Mouse (Mus musculus): ENCODE measurements at regions not wholly inside any gene's neighbourhood (a gene's known extent, or its start where the extent isn't known, plus 50 kb on each side); places are given as distances from the start of the nearest gene placed in this dataset.

DNA sequence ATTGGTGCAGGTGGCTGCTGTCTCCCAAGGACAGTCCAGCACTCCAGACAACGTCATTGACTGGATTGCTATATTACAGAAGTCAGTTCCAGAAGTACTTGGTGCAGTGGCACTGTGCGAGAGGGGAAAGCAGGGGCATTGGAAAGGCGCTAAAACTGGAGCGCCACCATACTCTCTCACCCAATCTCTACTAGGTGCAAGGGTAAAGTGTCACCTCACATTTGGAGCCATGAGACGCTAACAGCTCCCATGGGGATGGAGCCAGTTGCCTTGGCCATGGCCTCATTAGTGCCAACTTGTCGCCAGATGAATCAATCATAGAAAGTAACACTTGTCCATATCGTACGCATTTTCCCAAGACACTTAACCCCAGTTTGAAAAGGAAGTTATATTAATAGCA lies 1617.2 kb upstream of the Gulo start:
- DNase-seq (ENCODE audit: low spot score), result no peak

DNA sequence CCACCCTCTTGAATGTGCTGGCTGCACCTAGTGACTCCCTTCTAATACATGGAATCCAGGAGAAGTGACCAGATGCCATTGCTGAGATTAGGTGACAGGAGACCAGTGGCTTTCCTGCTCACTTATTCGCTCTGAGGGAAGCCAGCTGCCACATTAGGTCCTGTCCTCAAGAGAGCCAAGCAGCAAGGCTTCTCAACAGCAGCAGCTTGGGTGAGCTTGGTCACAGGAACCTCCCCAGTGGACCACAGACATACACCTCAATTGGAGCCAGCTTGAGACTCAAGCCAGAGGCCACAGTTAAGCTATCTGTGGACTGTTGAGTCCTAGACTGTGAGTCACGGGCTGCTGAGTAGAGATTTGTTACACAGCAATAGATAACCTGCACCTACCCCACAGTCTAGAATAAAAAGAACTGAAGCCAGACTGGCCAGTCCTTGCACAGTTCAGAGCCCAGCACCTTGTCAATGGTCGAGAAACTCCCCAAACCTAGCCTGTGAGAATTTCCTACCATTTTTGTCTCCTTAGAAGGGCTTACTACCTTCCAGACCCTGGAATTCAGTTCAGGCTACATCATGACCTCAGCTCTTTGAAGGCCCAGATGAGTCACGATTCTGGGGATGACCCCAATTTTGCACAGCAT lies 1615.0 kb upstream of the Gulo start:
- DNase-seq (ENCODE audit: low spot score), result no peak

- DNase-seq (ENCODE audit: low spot score), result no peak
Observed at GRCm38 (mm10) chr14:67622911-67623310, 1613.9 kb upstream of the Gulo start.

GRCm38 (mm10) chr14:67621486-67621885 lies 1612.5 kb upstream of the Gulo start:
- DNase-seq (ENCODE audit: low spot score), result no peak

DNA sequence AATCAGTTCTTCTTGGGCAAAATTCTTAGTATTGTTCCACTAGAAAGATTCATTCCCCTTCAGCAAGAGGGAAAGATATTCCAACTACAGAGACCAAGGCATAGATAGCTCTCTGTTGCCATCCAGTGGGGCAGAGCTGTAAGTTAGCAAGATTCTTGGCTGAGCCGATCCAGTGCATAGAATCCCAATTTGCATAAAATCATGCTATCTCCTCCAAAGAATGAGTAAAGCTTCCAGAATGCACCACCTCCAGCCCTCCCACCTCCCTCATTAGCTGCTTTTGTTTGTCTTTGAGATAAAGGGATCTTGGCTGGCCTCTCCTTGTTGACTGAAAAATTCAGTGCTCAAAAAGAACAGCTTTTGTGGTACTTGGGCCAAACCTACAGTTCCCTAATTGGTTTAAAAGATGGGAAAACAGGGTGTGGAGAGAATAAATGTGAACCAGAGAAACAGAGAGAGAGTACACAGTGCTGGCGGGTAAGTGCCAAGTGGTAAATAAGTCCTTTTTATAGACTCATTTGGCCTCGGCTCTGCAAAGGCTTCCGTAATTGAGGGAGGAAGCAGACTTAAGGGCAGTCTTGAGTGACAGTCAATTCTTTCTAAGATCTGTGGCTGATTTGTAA lies 1612.0 kb upstream of the Gulo start:
- peak; percentile 32 for DNase-seq (ENCODE audit: low spot score)

DNA sequence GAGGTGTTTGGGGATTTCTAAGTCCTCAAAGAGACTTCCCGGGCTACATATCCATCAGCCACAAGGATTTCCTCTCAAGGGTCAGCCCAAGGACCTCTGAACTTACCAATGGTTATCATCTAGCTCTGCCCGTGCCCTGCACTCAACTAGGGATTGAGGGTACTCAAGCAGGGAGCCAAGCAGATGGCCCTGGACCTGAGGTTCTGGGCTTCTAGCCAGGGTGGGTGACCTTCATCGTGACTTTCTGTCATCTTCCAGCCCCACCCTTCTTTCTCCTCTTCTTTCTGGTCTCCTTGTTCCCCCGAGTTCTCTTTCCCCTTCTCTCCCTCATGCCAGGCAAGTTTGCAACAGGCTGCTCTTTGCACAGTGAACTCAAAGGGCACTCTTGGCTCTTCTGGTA lies 1610.6 kb upstream of the Gulo start:
- no peak for DNase-seq (ENCODE audit: low spot score)

GRCm38 (mm10) chr14:67614369-67614768 lies 1605.4 kb upstream of the Gulo start:
- no peak for DNase-seq (ENCODE audit: low spot score)

- no peak for DNase-seq (ENCODE audit: low spot score)
Observed at GRCm38 (mm10) chr14:67613691-67614090, 1604.7 kb upstream of the Gulo start.

- DNase-seq (ENCODE audit: low spot score), result no peak
Observed at GRCm38 (mm10) chr14:67613221-67613620, 1604.2 kb upstream of the Gulo start.

GRCm38 (mm10) chr14:67612471-67612870 lies 1603.5 kb upstream of the Gulo start:
- no peak for DNase-seq (ENCODE audit: low spot score)

DNA sequence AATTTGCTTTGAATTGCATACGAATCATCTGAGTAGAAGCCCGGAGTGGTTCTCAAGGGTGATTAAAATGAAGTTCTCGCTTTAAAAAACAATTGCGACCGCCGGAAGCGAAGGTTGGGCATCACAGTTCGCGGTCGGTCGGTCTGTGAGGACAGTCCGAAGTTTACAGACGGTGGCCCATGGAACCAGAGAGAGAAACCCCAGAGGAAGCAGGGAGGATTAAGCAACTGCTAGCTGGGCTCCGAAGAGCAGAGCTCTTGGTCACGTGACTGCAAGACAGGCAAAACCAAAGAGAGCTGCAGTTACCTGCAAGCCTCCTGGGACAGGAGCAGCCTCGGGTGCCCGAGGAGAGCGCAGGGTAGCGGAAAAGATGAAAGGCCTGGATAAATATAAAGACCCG lies 1599.3 kb upstream of the Gulo start:
- no peak for DNase-seq (ENCODE audit: low spot score)

- DNase-seq (ENCODE audit: low spot score), result no peak
Observed at GRCm38 (mm10) chr14:67602960-67603359, 1594.0 kb upstream of the Gulo start.

DNA sequence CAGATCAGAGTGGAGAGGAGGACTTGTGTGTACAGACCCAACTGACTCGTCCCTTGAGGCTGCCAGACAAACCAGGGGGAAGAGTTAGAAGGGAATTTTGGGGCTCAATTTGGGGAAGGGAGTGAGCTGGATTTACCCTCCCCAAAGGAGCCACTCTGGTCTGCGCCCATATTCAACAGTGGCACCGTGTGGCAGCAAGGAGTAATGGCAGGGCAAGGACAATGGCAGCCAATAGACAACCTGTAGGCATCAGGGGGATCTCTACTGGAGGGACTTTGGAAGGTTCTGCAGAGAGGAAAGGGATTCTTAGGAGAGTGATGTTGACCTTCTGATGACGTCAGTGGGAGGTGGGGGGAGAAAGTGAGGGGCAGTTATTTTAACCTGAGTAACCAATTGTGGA lies 1590.7 kb upstream of the Gulo start:
- peak; percentile 17 for DNase-seq (ENCODE audit: low spot score)

DNA sequence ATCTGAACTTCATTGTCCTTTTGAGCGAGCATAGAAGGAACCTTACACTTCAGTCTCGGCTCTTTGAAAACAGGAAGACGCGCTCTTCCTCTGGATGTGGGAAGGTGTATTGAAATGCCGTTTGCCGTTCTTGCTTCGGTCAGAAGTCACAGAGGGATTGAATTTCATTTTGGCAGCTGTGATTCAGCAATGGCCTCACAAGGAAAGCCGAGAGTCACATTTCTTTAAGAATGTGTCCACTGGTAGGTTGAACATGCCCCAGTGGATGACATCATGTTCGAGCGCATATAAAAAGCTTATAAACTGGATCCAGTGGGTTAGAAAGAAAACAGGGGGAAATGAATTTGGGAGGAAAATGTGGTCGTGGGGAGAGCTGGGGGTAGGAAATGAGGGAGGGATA lies 1579.6 kb upstream of the Gulo start:
- DNase-seq (ENCODE audit: low spot score), result no peak

DNA sequence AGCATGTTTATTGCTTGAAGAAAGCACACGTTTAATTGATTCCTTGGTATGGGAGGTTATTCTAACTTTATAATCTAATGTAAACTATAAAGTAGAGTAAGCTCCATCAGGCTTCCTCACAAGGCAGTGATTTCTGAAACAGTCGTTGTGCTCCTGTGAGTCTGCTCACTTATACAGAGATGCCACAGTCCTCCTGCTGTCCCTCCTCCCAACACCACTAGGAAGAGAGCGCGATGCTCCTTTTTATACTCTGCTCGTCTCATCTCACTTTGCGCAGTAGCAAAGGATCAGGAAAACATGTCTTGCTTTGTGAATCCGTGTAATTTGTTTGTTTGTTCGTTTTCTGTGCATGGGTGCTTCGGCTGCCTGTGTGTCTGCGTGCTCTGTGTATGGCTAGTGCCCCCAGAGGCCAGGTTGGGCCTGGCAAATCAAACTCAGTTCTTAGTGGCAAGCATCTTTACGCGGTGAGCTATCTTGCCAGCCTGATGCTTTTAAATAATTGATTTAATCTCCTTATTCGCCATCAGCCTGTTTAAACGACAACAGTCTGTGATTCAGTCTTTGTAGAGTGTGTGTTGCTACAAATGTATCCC lies 1575.5 kb upstream of the Gulo start:
- DNase-seq (ENCODE audit: low spot score), result no peak

DNA sequence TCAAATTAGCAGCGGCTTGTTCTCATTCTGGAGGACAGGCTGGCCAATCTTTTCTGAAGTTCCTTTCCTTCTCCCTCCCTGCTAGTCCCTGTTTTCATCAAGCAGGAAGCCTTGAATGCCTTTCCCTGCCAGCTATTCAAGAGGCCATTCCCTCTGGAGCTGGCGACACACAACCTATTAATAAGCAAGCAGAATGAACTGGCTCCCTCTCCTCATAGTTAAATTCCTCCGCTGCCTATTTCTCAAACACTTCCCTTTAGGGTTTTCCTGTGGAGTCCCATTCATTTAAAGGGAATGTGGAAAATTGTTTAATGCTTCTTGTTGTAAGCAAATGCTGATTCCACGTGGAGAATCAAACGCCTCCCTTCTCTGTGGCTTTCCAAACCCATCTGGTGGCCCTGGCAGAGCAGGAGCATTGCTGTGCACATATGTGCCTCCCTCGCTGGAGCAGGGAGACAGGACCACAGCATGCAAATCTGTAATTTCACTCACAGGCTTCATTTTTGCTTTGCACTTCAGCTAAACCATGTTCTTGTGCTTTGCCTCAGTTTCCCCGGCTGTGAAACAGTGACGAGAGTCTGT lies 1573.3 kb upstream of the Gulo start:
- no peak for DNase-seq (ENCODE audit: low spot score)

GRCm38 (mm10) chr14:67574346-67574949 lies 1565.4 kb upstream of the Gulo start:
- DNase-seq (ENCODE audit: low spot score), result peak; percentile 19

GRCm38 (mm10) chr14:67573451-67573995 lies 1564.5 kb upstream of the Gulo start:
- no peak for DNase-seq (ENCODE audit: low spot score)

DNA sequence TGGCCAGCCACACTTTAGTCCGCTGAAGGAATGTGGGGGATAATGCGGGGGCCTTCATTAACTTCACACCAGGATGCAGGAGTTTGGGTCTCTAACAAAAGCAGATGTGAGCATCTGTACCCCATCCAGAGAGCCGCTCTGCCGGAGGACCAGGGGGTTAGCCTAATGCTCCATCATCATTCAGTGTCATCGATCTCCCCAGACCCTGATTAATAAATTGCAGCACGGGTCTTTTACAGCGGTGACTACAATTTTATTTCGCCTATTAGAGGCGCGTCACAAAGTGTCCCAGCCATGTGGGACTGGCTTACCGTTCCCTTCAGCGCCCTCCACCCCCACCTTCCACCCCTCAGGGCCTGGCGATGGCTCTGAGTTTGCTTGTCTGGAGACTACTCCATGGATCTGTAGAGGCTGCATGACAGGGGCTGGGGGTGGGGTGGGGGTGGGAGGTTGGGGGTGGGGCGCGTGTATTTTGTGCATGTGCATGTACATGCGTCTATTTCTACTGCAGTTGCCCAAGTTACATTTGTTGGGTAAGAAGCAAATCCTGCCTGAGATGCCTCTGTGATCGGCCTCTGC lies 1560.8 kb upstream of the Gulo start:
- no peak for DNase-seq (ENCODE audit: low spot score)

DNA sequence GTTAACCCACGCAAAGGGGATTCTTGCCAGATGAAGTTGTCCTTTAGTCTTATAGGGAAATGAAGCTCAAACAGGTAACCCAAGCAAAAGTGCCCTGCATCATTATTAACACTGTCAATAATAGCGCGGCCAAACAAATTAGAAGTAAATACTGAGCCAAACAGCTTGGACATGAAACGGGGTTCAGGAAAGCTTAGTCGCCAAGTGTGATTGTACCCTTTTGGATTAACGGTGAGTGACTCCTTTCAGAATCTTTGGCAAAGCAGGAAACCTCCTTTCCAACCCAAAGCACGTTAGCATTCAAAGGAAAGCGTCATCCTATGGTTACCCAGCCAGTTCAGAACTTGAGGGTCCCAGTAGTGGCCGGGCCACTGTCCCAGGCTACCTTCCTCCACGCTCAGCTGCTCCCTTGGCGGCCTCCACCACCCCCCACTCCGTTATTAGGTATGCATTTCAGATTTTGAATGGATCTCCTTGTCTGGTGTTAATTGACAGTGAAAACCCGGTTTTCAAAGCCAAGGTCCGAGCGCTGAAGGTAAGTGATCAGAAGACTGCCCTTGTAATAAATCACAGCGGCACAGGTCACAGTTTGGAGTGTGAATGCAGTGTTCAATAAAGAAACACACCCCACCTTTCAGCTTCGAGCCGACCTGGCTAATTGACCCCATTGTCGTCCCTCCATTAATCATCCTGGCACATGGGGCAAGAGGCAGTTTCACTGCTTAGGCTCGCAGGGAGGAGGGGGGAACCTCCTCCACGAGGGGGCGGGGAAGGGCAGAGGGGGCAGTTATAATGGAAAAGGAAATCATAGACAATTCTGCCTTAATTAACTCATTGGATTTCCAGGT lies 1560.1 kb upstream of the Gulo start:
- no peak for DNase-seq (ENCODE audit: low spot score)

GRCm38 (mm10) chr14:67554897-67555296 lies 1545.9 kb upstream of the Gulo start:
- no peak for DNase-seq (ENCODE audit: low spot score)

Data from urinary bladder, postnatal 25 days (tissue).